Mouse (Mus musculus) liver, adult (tissue): ENCODE measurements around the gene Gm42957.

Experiments used
- GATA4 ChIP-seq: IDR thresholded peaks from 2 replicates; pipeline ENCODE4 v1.6.1; 2014; ENCODE audit warnings: mild to moderate bottlenecking, low read length; ENCODE audit not compliant: insufficient replicate concordance

Gm42957 gene

DNA sequence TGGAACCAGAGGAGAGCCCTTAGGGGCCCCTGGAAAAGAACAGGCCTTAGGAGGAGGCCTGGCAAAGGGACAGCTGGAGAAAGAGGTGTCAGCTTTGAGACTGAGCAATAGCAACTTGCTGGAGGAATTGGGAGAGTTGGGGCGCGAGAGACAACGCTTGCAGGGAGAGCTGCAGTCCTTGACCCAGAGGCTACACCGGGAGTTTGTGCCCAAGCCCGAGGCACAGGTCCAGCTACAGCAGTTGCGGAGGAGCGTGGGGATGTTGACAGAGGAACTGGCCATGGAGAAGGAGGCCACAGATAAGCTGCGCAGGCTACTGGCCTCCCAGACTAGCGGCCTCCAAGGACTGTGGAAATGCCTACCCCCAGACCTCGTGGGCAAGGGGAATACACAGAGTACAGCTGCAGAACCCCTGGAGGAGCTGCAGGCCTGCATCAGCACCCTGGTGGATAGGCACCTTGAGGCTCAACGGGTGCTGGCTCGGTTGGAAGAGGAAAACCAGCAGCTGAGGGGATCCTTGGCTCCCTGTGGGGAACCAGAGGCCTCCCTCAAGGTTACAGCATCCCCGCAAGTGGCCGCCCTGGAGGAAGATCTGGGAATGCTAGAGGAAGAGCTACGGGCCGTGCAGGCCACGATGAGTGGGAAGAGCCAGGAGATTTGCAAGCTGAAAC is 49.0 kb downstream of the Gm42957 start:
- TF ChIP-seq GATA4: no peak

DNA sequence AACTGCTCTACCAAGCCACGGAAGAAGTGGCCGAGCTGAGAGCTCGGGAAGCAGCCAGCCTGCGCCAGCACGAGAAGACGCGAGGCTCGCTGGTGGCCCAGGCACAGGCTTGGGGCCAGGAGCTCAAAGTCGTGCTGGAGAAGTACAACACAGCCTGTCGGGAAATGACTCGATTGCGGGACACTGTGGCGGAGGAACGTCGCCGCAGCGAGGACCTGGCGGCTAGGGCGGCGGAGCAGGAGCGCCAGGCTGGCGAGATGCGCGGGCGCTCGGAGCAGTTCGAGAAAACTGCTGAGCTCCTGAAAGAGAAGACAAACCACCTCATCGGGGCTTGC is 49.5 kb downstream of the Gm42957 start:
- no peak for TF ChIP-seq GATA4

DNA sequence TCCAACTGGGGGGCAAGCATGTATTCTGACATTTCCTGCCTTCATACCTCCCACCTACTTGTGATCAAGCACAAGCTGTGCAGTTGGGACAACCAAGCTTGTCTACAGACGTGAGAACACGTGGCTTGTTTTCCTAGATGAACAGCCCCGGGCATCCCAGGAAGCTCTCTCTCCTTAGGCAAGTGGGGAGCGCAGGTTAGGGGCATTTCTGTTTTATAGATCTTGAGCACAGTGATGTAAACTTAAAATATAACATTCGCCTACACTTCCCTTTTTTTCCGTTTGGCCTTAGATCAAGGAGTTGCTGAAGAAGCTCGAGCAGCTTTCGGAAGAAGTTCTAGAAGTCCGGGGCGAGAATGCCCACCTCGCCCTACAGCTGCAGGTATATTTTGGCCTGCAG is 53.6 kb downstream of the Gm42957 start:
- TF ChIP-seq GATA4: no peak

DNA sequence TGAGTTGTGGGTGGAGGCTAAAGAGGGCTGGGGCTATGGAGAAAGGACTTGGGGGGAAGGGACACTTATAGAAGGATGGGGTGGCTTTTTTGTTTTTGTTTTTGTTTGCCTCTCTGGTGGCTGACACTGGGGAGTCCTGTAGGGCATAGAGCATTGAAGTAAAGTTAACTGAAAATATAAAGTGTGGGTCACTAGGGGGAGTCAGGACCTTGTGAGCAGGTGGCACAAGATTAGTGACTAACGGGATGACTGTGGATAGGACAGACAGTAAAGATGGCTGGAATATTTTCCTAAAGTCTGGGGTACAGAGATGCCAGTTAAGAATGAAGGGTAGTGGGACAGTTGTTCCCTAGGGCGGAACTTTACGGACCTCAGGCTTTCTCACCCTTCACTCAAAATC is 55.0 kb downstream of the Gm42957 start:
- TF ChIP-seq GATA4: no peak

DNA sequence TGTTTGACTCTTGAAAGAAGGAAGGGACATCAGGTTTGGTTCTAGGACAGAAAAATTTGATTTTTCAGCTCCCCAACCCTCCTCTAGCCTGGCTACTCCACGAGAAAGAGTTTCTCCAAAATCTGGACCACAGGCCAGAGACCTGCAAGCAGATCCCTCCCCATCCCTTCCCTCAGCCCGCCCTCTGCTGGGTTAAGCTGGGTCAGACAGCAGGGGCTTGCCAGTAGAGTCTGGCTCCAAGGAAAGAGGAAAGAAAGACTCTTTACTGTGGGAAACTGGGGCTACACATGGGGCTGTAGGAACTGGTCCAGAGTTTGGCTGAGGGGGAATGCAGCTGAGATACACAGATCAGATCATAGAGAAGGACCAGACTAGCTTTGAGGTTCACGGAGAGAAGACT is 57.2 kb downstream of the Gm42957 start:
- TF ChIP-seq GATA4: no peak

DNA sequence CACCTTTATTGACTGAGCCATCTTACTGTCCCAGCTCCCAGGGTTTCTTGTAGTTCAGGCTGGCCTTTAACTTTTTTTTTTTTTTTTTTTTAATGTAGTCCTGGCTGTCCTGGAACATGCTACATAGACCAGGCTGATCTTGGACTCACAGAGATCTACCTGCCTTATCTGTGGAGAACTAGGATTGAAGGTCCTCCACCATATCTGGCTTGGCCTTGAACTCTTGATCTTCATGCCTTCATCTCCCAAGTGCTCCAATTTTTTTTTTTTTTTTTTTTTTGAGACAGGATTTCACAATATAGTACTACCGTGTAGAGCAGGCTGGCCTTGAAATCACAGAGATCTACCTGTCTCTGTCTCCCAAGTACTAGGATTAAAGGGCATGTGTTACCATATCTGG is 58.3 kb downstream of the Gm42957 start:
- no peak for TF ChIP-seq GATA4

DNA sequence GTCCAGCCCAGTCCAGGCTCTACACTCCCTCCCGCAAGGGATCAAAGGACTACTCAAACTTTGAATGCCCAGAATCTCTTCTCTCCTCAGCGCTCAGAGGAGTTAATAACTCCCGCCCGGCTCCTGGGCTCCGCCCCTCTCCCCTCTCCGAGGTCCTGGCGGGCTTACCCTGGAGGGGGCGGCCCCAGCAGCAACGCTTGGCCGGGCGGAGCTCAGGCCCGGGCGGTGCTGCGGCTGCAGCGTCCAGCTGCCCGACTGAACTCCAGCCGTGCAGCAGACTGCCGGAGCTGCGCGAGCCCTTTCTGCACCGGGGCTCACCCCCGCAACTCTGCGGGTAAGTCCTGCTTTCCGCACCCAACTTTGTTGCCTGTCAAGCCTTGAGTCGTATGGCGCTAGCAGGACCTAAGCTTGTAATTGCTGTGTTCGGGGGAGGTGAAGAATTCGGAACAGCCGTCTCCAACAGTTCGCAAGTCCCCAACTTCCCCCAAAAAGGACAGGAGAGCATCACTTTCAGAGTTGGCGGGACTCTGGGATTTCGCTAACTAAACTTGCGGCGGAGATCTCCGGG is 61.0 kb downstream of the Gm42957 start, which contains the start of gene Pias3:
Gene Pias3 (plus strand): TSS at position 187 of the 568 bp plus-strand sequence.
- no peak for TF ChIP-seq GATA4

DNA sequence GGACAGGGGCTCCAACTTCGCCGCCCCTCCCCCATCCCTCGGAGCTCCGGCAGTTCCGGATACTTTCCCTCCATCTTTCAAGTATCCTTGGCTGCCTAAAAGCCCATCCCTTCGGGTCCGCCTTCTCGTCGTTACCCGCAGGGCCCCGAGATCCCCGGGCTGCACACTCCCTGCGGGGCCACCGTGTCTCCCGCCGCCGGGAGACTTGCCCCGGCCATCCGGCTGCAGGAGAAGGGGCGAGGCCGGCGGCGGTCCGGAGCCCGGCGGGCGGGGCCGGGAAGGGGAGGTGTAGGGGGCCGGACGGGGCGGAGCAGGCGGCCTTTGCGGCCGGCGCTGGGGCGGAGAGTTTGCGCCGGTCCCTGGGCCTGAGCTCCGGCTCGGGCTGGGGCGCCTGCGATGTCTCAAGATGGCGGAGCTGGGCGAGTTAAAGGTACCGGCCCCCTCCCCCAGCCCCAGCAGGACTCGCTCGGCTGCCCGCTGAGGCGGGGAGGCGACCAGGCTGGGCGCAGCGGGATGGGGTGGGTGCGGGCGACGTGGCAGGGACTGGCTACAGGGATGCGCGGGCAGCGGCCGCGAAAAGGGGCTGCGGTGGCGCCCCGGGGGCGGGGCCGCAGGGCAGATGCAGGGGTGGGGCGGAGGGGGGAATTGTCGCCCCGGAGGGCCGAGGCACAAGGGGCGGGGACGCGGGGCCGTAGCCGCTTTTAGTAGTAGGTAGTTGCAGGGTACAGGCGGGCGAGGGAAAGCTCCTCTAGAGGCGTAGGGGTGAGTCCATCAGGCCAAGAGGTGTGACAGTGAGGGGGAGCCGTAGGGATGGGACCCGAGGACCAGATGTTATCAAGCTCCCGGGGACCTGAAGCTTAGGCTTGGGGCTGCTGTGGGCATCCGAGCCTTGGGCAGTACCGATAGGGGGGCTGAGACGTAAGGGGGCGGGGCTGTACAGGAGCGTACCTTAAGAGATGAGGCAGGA is 61.8 kb downstream of the Gm42957 start:
- TF ChIP-seq GATA4: no peak

DNA sequence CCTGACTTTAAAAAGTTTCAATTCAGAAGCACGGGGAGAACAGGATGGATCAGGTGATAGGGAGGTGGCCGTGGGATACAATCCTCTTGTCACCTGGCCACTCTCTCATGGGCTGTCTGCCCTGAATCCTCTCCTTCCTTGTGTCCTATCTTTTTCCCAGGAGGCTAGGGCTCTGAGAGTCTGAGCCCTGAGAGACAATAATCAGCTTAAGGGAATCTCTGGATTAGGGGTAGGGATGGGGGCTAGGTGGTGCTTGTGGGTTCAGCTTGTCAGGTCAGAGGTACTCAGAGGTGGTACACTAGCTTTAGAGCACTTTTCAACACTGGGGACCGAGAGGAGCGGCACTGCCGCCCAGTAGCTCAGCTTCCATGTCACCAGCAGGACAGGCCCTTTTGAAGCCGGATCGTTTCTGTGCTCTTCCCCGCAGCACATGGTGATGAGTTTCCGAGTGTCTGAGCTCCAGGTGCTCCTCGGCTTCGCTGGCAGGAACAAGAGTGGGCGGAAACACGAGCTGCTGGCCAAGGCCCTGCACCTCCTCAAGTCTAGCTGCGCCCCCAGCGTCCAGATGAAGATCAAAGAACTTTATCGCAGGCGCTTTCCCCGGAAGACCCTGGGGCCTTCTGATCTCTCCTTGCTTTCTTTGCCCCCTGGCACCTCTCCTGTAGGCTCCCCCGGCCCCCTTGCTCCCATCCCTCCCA is 63.9 kb downstream of the Gm42957 start:
- TF ChIP-seq GATA4: no peak

DNA sequence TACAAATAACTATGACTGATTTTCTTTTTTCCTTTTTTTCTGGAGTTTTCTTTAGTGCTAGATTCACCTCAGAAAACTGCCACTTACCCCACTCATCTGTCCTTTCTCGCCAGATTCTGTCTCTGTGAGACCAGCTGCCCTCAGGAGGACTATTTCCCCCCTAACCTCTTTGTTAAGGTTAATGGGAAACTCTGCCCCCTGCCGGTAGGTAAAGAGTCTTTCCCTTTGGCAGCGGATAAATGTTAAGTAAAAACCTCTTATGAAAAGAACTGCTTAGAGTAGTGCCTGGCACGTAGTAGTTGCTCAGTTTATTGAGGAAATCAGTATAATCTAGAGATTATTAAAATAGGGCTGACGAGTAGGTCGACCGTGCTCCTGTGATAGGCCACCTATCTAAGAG is 65.1 kb downstream of the Gm42957 start:
- TF ChIP-seq GATA4: no peak

DNA sequence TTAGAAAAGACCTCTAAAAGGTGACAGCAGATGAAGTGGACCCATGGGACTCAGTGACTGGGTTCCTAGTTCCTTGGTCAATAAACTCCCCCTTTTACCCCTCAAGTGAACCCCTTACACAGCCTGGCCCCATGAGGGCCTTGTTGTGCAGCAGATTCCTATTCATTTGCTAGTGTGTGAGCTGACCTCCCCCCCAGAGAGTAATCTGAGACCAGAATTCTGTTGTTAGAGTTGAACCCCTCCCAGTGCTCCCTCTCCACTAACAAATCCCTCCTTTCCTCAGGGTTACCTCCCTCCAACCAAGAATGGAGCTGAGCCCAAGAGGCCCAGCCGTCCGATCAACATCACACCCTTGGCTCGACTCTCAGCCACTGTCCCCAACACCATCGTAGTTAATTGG is 65.7 kb downstream of the Gm42957 start:
- TF ChIP-seq GATA4: no peak
